Mouse (Mus musculus) spleen, adult 2 months (tissue): ENCODE results near the gene Parva.

ENCODE experiments used
- CTCF ChIP-seq: fragments of 200-500 bp; IDR thresholded peaks from 2 replicates; pipeline ENCODE4 v1.5.1; 2011; ENCODE audit warnings: mild to moderate bottlenecking, inconsistent platforms; ENCODE audit not compliant: insufficient read depth, insufficient read length, insufficient replicate concordance; ENCODE audit errors: extremely low read depth
- POLR2A ChIP-seq: fragments of 200-500 bp; IDR thresholded peaks from 2 replicates; pipeline ENCODE4 v1.6.1; 2011; ENCODE audit warnings: low read depth, low read length, inconsistent platforms

- TF ChIP-seq POLR2A, result no peak
- TF ChIP-seq CTCF, result no peak
These were observed 141.7 kb downstream of the Parva start for GRCm38 (mm10) chr7:112568961-112569360.
